Mouse (Mus musculus) erythroblast, embryonic 14.5 days (primary cell): Measurements from ENCODE around the gene Gm4969.

Experiments used
- GATA1 ChIP-seq: IDR thresholded peaks from 2 replicates; pipeline ENCODE4 v1.6.1; 2012; ENCODE audit warnings: low read length, inconsistent platforms, mixed read lengths
- TAL1 ChIP-seq: IDR thresholded peaks from 3 replicates; pipeline ENCODE4 v1.6.1; 2012; ENCODE audit warnings: low read length, inconsistent platforms, mixed read lengths

DNA sequence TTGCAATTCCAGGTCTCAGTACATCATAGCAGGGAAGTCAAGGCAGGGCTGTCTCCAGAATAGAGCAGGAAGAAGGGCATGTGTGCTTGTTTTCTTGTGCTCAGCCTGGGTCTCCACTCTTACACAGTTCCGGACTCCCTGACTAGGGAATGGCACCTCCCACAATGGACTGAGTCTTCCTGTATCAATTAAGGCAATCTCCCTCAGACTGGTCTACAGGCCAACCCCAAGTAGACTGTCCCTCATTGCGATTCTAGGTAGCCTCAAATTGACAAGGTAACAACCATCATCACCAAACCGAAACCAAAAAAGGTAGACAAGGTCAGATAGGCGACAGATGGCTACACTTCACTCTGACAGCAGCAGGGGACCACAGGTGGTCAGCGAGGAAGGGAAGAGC, 42.9 kb downstream of the Gm4969 start:
- TF ChIP-seq TAL1 (no peak), GATA1 (no peak)
